Mouse (Mus musculus) neural tube, embryonic 14.5 days (tissue): ENCODE data around the gene Tmem91. TPM values are rescaled to one million over a fixed set of nuclear protein-coding genes. Genes with fewer than 3 reads are reported as not detected.
"Not testable (repeated sequence)": the region's sequence is repeated elsewhere in the genome, so short reads cannot be mapped to it uniquely, and the experiment has no call there.

ENCODE experiments used
- ATAC-seq: fragments of 200-750 bp; cut with Nextera tagmentation; 2 replicates; pipeline ENCODE4 v1.8.0; 2017; ENCODE audit warnings: low read depth, mild to moderate bottlenecking, moderate TSS enrichment, moderate library complexity
- H3K27ac ChIP-seq: fragments of 300-500 bp; sonication (generic); 2 replicates; pipeline ENCODE4 v1.5.1; 2014; ENCODE audit warnings: low read depth, mild to moderate bottlenecking, control low read depth, low read length, moderate library complexity, mixed read lengths
- H3K27me3 ChIP-seq: fragments of 300-500 bp; sonication (generic); 2 replicates; pipeline ENCODE4 v1.6.1; 2014; ENCODE audit warnings: low read length; ENCODE audit not compliant: control insufficient read depth, insufficient read depth
- H3K36me3 ChIP-seq: fragments of 300-500 bp; sonication (generic); 2 replicates; pipeline ENCODE4 v1.6.1; 2014; ENCODE audit warnings: low read length, mixed read lengths; ENCODE audit not compliant: control insufficient read depth, insufficient read depth
- H3K4me1 ChIP-seq: fragments of 300-500 bp; sonication (generic); 2 replicates; pipeline ENCODE4 v1.6.1; 2014; ENCODE audit warnings: low read length; ENCODE audit not compliant: control insufficient read depth, insufficient read depth
- H3K4me2 ChIP-seq: fragments of 300-500 bp; sonication (generic); 2 replicates; pipeline ENCODE4 v1.6.1; 2014; ENCODE audit warnings: mild to moderate bottlenecking, low read depth, low read length, control low read depth
- H3K4me3 ChIP-seq: fragments of 300-500 bp; sonication (generic); 2 replicates; pipeline ENCODE4 v1.5.1; 2014; ENCODE audit warnings: low read depth, low read length, control low read depth, mixed read lengths
- H3K9ac ChIP-seq: fragments of 300-500 bp; sonication (generic); replicated peaks from 2 replicates; pipeline ENCODE4 v1.6.1; 2014; ENCODE audit warnings: low read depth, mild to moderate bottlenecking, control low read depth, low read length, mixed read lengths
- H3K9me3 ChIP-seq: fragments of 300-500 bp; sonication (generic); 2 replicates; pipeline ENCODE4 v1.6.1; 2016; ENCODE audit warnings: low read length; ENCODE audit not compliant: control insufficient read depth
- WGBS: fragments of 180-500 bp; shearing (Covaris S2); extraction: QIAGEN DNeasy Blood & Tissue Kit; methylation state at CpG from one replicate; pipeline ENCODE4 v1.1.7; 2014; 5-methylcytosine and 5-hydroxymethylcytosine counted together
- polyA plus RNA-seq: library from polyadenylated mRNA; unstranded; fragments of >200 nt; fragmentation: Nextera tagmentation; extraction: Ambion mirVana; gene quantifications from 2 replicates; pipeline ENCODE4 v1.2.1, GENCODE M21; 2014

The Tmem91 gene
- 39.7 and 66.3 TPM in 2 replicates for polyA plus RNA-seq

DNA sequence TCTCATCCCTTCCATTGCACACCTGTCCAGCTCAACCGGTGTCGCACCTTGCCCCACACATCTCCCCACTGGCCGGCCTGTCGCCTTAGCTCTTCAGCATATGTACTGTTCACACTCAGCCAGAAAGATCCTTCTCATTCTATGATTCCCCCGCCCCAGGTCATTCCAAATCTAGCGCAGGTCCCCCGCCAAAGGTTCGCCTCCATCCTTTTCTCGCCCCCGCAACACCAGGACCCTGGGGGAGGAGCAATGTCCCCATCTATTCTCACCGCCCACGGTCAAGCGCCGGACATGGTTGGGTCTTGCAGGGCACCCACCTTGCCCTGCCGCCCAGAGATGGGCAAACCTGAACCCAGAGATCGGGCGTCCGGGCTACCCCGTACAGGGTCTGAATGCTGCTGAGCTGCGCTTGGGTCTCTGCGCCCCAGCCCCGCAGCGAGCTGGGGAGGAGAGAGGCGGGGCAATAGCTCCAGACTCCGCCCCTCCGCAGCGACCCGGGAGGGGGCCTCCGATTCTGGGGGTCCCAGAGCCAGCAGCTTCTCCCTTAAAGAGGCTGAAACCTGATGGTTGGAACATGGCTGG is at the start of gene Tmem91:
Tmem91 (minus strand) TSS at position 448 of the 582 bp plus-strand sequence.
- WGBS = 4% methylated on average over 29 of the region's 29 CpGs
- peak; percentile 38; the same call in 1 of the 2 replicates for ATAC-seq
- no peaks in the 10 kb centered on the region for H3K36me3 ChIP-seq
- 0 out of 2 replicates have a peak, but pooled peaks cover 6% of the 10 kb centered on the region for H3K27me3 ChIP-seq
- H3K9me3 ChIP-seq = no peaks in the 10 kb centered on the region
- peak within 1 kb of the TSS; percentile 43 for H3K4me3 ChIP-seq
- no peak within 1 kb of the TSS for H3K27ac ChIP-seq
- peaks cover 3% of the 10 kb centered on the region; the same call in 1 of the 2 replicates for H3K4me1 ChIP-seq
- peak within 1 kb of the TSS; percentile 56 for H3K9ac ChIP-seq
- peak within 1 kb of the TSS; percentile 57 for H3K4me2 ChIP-seq

DNA sequence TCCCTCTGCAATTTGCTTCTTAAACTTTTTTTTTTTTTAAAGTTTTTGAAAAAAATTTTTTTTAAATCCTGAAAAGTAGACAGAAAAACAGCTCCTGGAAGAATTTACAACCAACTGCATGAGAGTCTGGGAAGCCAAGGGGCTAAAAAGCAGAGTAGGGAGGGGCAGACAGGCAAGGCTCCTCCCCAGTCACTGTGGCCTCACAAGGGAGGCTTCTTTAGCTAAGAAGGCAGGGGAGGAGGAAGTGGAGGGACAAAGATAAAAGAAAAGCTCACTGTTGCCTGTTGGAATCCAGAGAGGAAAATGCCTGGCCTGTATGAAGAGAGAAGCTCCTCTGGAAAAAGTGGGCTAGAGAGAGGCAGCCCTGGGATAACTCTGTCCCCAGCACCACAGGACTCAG is 46.8 kb upstream of the Tmem91 start:
- not testable (repeated sequence) for H3K9me3 ChIP-seq, H3K27me3 ChIP-seq, H3K4me3 ChIP-seq, H3K4me1 ChIP-seq, ATAC-seq, H3K4me2 ChIP-seq, H3K27ac ChIP-seq, H3K9ac ChIP-seq
- H3K36me3 ChIP-seq = peaks cover 51% of the 10 kb centered on the region

DNA sequence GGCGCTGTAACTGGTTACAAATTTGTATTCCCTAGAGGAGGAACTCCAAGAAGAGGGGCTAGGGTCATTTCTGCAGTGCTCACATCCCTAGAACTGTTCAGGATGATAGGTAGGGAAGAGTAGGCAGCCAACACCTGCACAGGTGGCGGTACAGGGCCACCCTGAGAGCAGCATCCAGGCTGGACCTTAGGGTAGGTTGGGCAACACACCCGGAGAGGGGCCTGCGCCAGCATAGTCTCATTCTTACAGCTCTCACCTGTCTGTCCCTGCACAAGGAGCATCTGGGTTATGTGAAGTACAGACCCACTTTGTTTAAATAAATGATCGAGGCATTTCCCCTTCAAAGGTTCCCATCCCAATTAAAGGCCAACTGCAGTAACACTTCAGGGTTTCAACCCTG is 45.8 kb upstream of the Tmem91 start:
- Histone ChIP-seq H3K27me3 (no peaks in the 10 kb centered on the region), H3K9ac (no peak overlapping the region), H3K36me3 (peaks cover 43% of the 10 kb centered on the region), H3K9me3 (no peaks in the 10 kb centered on the region), H3K4me3 (no peak overlapping the region), H3K4me2 (no peak overlapping the region), H3K4me1 (peaks cover 10% of the 10 kb centered on the region), H3K27ac (no peak overlapping the region)
- WGBS = 93% methylated on average over 5 of the region's 5 CpGs
- no peak for ATAC-seq

DNA sequence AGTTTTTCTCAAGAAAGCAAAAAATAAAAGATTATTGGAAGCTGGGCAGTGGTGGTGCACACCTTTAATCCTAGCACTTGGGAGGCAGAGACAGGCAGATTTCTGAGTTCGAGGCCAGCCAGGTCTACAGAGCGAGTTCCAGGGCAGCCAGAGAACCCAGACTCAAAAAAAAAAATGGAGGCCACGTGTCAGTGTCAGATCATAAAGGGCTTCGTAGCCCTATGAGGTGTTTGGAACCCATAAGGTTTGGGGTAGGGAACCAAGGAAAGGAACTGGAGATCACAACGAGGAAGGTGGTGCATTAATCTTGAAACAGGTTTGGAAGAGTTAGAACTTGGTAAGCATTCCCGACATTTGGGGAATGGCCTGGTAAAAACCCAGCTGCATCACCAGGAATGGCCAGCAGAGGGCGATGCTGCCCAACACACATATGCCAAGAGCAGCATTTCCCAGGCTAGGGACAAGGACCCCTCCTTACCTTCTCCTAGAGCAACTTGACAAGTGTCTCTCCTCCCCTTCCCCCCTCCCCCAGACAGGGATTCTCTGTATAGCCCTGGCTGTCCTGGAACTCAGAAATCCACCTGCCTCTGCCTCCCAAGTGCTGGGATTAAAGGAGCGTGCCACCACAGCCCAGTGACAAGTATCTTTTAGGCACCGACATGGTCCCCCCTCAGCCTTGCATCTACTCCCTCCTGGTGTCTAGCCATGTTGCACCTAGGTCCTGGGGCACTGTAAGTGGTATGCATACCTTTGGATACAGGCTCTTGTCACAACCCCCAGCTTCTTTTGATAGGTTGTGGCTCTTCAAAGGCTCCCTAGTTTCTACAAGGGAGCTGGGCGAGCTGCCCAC is 45.0 kb upstream of the Tmem91 start:
- peak; percentile 53 for ATAC-seq
- Histone ChIP-seq H3K36me3 (peaks cover 42% of the 10 kb centered on the region), H3K9ac (no peak overlapping the region), H3K4me3 (no peak overlapping the region; the same call in 1 of the 2 replicates), H3K27me3 (no peaks in the 10 kb centered on the region), H3K27ac (no peak overlapping the region), H3K9me3 (no peaks in the 10 kb centered on the region), H3K4me1 (peaks cover 10% of the 10 kb centered on the region), H3K4me2 (no peak overlapping the region)
- WGBS = 63% methylated on average over 10 of the region's 10 CpGs

DNA sequence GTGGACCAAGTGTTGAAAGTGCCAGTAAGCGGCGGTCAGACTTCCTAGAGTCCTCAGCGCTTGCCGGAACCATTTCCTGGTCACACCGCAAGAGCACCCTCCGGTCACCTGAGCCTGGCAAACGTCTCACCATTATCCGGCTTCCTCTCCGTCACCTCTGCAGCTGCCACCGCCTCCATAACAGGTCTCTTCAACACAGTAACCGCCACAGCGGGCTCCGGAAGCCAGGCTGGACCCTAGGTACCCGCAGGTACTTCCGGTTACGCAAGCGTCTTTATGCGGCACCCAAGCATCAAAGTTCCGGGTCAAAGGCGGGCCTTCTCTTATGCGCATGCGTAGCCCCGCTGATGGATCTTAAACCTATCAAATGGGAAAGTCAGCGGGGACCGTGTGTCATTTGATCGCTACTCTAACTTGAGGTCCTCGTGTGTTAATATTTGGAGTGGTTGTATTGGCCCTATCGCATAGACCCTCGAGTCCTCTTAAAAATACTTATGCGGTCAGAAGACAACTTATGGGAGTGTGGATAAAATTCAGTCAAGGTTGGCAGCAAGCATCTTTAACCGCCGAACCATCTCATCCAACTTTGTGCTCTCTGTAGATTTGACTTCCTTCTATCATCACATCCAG is 43.9 kb upstream of the Tmem91 start, which contains the start of gene Ccdc97:
Ccdc97 (minus strand) TSS at position 301 of the 630 bp plus-strand sequence.
- peak; percentile 90 for ATAC-seq
- H3K27ac ChIP-seq = peak within 1 kb of the TSS; percentile 70; the same call in 1 of the 2 replicates
- H3K27me3 ChIP-seq = no peaks in the 10 kb centered on the region
- H3K4me3 ChIP-seq = peak within 1 kb of the TSS; percentile 65
- H3K9me3 ChIP-seq = no peaks in the 10 kb centered on the region
- 5% methylated on average over 32 of the region's 32 CpGs for WGBS
- peak within 1 kb of the TSS; percentile 94 for H3K4me2 ChIP-seq
- peaks cover 10% of the 10 kb centered on the region for H3K4me1 ChIP-seq
- H3K36me3 ChIP-seq = peaks cover 41% of the 10 kb centered on the region
- peak within 1 kb of the TSS; percentile 70 for H3K9ac ChIP-seq

DNA sequence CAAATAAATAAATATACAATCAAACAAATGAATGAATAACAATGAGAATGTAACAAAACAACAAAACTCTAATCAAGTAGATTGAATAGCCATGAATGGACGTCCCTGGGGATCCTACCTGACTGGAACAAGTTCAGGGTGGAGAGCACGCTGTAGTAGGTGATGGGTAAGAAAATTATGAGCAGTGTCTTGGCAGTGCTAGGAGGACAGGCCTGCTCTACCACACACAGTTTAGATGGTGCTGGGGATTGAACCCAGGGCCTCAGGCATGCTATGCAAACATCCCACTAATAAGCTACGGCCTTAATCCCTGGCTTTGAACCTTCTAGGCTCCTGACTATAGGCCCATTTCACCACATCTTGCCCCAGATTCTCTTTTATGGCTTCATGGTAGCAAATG is 42.5 kb upstream of the Tmem91 start:
- H3K9me3 ChIP-seq = no peaks in the 10 kb centered on the region
- no peak overlapping the region for H3K4me3 ChIP-seq
- ATAC-seq = no peak
- 92% methylated on average over 3 of the region's 3 CpGs for WGBS
- H3K27me3 ChIP-seq = no peaks in the 10 kb centered on the region
- H3K4me2 ChIP-seq = peak overlapping the region; percentile 94; the same call in 1 of the 2 replicates
- no peak overlapping the region for H3K9ac ChIP-seq
- H3K27ac ChIP-seq = no peak overlapping the region
- peaks cover 10% of the 10 kb centered on the region for H3K4me1 ChIP-seq
- peaks cover 38% of the 10 kb centered on the region; the same call in 1 of the 2 replicates for H3K36me3 ChIP-seq

DNA sequence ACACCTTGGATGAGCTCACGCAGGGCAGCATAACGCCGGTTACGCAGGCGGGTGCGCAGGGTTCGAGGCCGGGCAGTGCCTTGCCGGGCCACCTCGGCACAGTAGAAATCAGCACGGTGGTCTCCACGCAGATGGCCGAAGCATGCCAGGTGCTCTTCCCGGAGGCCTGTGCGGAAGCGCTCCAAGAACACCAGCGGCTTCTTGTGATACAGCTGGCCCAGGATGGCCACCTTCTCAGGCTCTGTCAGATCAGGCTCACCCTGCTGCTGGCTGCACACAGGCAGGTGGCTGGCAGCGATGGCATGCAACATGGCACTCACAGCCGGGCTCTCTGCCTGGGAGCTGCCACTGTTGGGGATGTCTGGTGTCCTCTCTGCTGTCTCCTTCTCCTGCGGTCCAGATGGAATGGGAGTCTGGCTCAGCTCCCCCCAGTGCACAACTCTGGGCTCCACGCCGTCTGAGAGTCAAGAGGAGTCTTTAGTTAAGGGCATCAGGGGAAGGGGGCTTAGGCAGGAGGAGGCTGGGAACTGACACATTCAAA is 40.8 kb upstream of the Tmem91 start:
- Histone ChIP-seq H3K27ac (no peak overlapping the region), H3K4me3 (no peak overlapping the region), H3K9me3 (no peaks in the 10 kb centered on the region), H3K4me2 (no peak overlapping the region), H3K4me1 (peaks cover 17% of the 10 kb centered on the region), H3K27me3 (no peaks in the 10 kb centered on the region), H3K9ac (no peak overlapping the region), H3K36me3 (peaks cover 29% of the 10 kb centered on the region; the same call in 1 of the 2 replicates)
- no peak for ATAC-seq
- 96% methylated on average over 22 of the region's 22 CpGs for WGBS

DNA sequence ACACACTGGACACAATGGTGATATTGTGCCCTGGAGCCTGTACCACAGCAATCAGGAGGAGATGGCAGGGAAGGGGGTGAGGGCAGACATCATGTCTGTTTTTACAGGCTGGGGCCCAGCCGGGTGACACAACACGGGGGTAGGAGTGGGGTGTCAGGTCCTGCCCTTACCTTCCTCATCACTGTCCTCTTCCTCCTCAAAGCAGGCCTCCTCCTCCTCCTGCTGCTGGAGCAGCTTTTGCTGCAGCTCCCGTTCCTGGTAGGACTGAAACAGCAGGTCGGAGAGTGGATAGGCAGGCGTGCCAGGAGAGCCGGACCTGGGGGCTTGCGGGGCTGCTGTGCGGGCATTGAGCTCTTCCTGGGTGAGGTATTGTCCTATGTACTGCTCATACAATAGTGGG is 39.6 kb upstream of the Tmem91 start:
- Histone ChIP-seq H3K4me1 (peaks cover 25% of the 10 kb centered on the region), H3K36me3 (peaks cover 27% of the 10 kb centered on the region; the same call in 1 of the 2 replicates), H3K27me3 (no peaks in the 10 kb centered on the region), H3K4me3 (no peak overlapping the region), H3K9ac (no peak overlapping the region), H3K27ac (no peak overlapping the region), H3K9me3 (no peaks in the 10 kb centered on the region), H3K4me2 (no peak overlapping the region)
- ATAC-seq = no peak
- 94% methylated on average over 8 of the region's 8 CpGs for WGBS
